8 mouse cellular contexts compared by ENCODE assay signal in genomic region chr3:84304339-84305009, GRCm38 (mm10). TPM values are rescaled to one million over a fixed set of nuclear protein-coding genes. Genes with fewer than 3 reads are reported as not detected.
DNase-seq lines count a peak whose midpoint lies in the region; ATAC-seq lines count a peak whose summit lies in the region.

No protein-coding gene starts in this region.

- H3K27me3 ChIP-seq in forebrain, embryonic 16.5 days (replicated peaks; ENCODE audit: control insufficient read depth, insufficient read depth, low read length) = no peaks in the 10 kb centered on the region
- H3K27me3 ChIP-seq in hindbrain, embryonic 15.5 days = no peaks in the 10 kb centered on the region
- H3K27me3 ChIP-seq in lung, embryonic 16.5 days (ENCODE audit: control insufficient read depth, insufficient read depth, low read depth, low read length) = peaks cover 15% of the 10 kb centered on the region; the same call in 1 of the 2 replicates

- peak overlapping the region; percentile 99 for H3K27ac ChIP-seq in forebrain, embryonic 16.5 days (ENCODE audit: low read length)
- H3K27ac ChIP-seq in hindbrain, embryonic 15.5 days (replicated peaks) = peak overlapping the region; percentile 83
- 0 out of 2 replicates have a peak overlapping the region, but pooled peaks have one; percentile 48 for H3K27ac ChIP-seq in lung, embryonic 16.5 days (ENCODE audit: low read length)

- no peaks in the 10 kb centered on the region for H3K36me3 ChIP-seq in forebrain, embryonic 16.5 days (ENCODE audit: control insufficient read depth, insufficient read depth)
- no peaks in the 10 kb centered on the region for H3K36me3 ChIP-seq in hindbrain, embryonic 15.5 days
- H3K36me3 ChIP-seq in lung, embryonic 16.5 days (ENCODE audit: control insufficient read depth, insufficient read depth, low read length) = no peaks in the 10 kb centered on the region

- under 1% methylated on average over 32 of the region's 32 CpGs for WGBS in forebrain, embryonic 16.5 days
- under 1% methylated on average over 32 of the region's 32 CpGs for WGBS in hindbrain, embryonic 15.5 days
- WGBS in lung, embryonic 16.5 days = under 1% methylated on average over 32 of the region's 32 CpGs

- peak overlapping the region; percentile 55 for H3K4me2 ChIP-seq in forebrain, embryonic 16.5 days (ENCODE audit: low read length)
- H3K4me2 ChIP-seq in hindbrain, embryonic 15.5 days = peak overlapping the region; percentile 67
- peak overlapping the region; percentile 77 for H3K4me2 ChIP-seq in lung, embryonic 16.5 days (ENCODE audit: low read depth, low read length)

- peak; percentile 71 for DNase-seq in Muller cell, postnatal 12 days (ENCODE audit: inconsistent ontology term)
- DNase-seq in cerebellum, adult 18-20 months = peak; percentile 50 to 59
- DNase-seq in left cerebral cortex, adult 11 months (ENCODE audit: low spot score) = peak; percentile 58
- DNase-seq in right cerebral cortex, adult 18-20 months = peak; percentile 78

- H3K4me3 ChIP-seq in forebrain, embryonic 16.5 days (replicated peaks; ENCODE audit: low read length) = peak overlapping the region; percentile 64
- peak overlapping the region; percentile 39 for H3K4me3 ChIP-seq in hindbrain, embryonic 15.5 days
- peak overlapping the region; percentile 45 for H3K4me3 ChIP-seq in lung, embryonic 16.5 days (ENCODE audit: low read length)

- H3K4me1 ChIP-seq in forebrain, embryonic 16.5 days (replicated peaks; ENCODE audit: control insufficient read depth, insufficient read depth, low read length) = peaks cover 48% of the 10 kb centered on the region
- H3K4me1 ChIP-seq in hindbrain, embryonic 15.5 days (replicated peaks) = peaks cover 47% of the 10 kb centered on the region
- peaks cover 6% of the 10 kb centered on the region; the same call in 1 of the 2 replicates for H3K4me1 ChIP-seq in lung, embryonic 16.5 days (replicated peaks; ENCODE audit: control insufficient read depth, insufficient read depth, low read length)

- H3K9me3 ChIP-seq in forebrain, embryonic 16.5 days (ENCODE audit: control insufficient read depth, low read length) = no peaks in the 10 kb centered on the region; the same call in 1 of the 2 replicates
- H3K9me3 ChIP-seq in hindbrain, embryonic 15.5 days = no peaks in the 10 kb centered on the region
- 0 out of 2 replicates have a peak, but pooled peaks cover 3% of the 10 kb centered on the region for H3K9me3 ChIP-seq in lung, embryonic 16.5 days (ENCODE audit: control insufficient read depth, low read length)

- peak; percentile 74 for ATAC-seq in forebrain, embryonic 16.5 days
- ATAC-seq in hindbrain, embryonic 15.5 days (ENCODE audit: low FRiP score, low read depth) = peak; percentile 56
- peak; percentile 79 for ATAC-seq in lung, embryonic 16.5 days (ENCODE audit: low read depth)
- no peak for ATAC-seq in inflammation-experienced regulatory T-cells, adult 6 months

- H3K9ac ChIP-seq in forebrain, embryonic 16.5 days (replicated peaks; ENCODE audit: low read depth, low read length) = peak overlapping the region; percentile 87
- H3K9ac ChIP-seq in hindbrain, embryonic 15.5 days = peak overlapping the region; percentile 44
- H3K9ac ChIP-seq in lung, embryonic 16.5 days (ENCODE audit: low read length) = peak overlapping the region; percentile 45

RNA-seq across cellular contexts. Expression of gene Trim2, which starts 2.2 kb away (rescaled TPM):
- polyA plus RNA-seq in forebrain, embryonic 16.5 days (2015; fragmentation: Nextera tagmentation; extraction: Ambion mirVana) = 195 and 201 TPM in 2 replicates
- polyA plus RNA-seq in hindbrain, embryonic 15.5 days (2015; fragmentation: Nextera tagmentation; extraction: Ambion mirVana) = 139 and 145 TPM in 2 replicates
- 31.9 and 36.2 TPM in 2 replicates for polyA plus RNA-seq in lung, embryonic 16.5 days (2015; fragmentation: Nextera tagmentation; extraction: Ambion mirVana)
- 1 to 10 TPM; 3.1 to 5.0 (median 4.8) TPM for polyA plus RNA-seq in inflammation-experienced regulatory T-cells, adult 6 months (2017; shearing (Covaris generic))

Comparison
In these comparisons a context has a peak if more than half of its experiments do, and no peak if none do; other contexts are left out.
1. H3K27ac ChIP-seq: peak in every context shown above with its lines; median percentile 99 in forebrain, embryonic 16.5 days; 83 in hindbrain, embryonic 15.5 days; 48 in lung, embryonic 16.5 days.